Mouse (Mus musculus): Measurements from ENCODE around the gene Plcb2. TPM values are rescaled to one million over a fixed set of nuclear protein-coding genes. Genes with fewer than 3 reads are reported as not detected.

Gene Plcb2
- polyA plus RNA-seq, 1 experiment from 2014 or later: 0.36 TPM

DNA sequence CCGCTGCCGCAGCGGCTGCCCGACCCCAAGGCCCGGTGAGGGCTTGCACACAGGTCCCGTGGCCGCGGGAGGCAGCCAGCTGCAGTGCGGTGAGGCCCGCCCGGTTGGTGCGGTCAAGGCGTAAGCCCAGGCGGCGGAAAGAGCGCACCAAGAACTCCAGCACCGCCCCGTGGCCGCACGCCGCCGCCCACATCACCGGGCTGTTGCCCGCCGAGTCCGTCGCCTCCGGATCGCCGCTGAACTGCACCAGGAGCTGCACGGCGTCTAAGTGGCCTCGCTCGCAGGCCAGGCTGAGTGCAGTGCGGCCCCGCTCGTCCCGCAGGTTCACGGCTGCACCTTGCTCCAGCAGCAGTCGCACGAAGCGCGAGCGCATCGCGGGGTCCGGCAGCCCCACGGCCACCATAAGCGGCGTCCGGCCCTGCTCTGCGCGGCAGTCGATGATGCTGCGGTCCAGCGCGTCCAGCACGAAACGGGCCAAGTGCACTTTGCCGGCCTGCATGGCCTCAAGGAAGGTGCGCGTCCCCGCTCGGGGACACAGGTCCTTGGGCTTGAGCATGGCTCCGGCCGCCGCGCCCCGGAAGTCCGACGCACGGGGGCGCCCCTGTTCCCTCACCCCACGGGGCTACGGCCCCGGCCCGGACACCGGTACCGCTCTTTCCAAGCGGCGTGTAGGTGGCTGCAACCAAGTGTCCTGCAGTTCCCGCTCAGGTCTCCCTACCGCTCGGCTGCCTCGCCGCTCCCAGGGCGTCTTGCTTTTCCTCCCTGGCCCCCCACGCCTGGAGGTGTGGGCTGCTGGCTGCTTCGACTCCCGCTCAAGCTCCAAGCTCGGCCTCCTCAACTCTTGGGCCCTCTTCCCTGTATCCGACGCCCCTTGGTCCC, 25.1 kb downstream of the Plcb2 start:
- under 1% methylated on average over 93 of the region's 93 CpGs for WGBS
- DNase-seq (ENCODE audit: low spot score): peak; percentile 76
- Histone ChIP-seq H3K4me3 (peak overlapping the region; percentile 50), H3K36me3 (no peaks in the 10 kb centered on the region), H3K27ac (peak overlapping the region; percentile 47), H3K27me3 (ENCODE audit: low read depth, poor library complexity, severe bottlenecking) (peaks cover 99% of the 10 kb centered on the region), H3K4me1 (peaks cover 45% of the 10 kb centered on the region), H3K9me3 (replicated peaks) (no peaks in the 10 kb centered on the region)

DNA sequence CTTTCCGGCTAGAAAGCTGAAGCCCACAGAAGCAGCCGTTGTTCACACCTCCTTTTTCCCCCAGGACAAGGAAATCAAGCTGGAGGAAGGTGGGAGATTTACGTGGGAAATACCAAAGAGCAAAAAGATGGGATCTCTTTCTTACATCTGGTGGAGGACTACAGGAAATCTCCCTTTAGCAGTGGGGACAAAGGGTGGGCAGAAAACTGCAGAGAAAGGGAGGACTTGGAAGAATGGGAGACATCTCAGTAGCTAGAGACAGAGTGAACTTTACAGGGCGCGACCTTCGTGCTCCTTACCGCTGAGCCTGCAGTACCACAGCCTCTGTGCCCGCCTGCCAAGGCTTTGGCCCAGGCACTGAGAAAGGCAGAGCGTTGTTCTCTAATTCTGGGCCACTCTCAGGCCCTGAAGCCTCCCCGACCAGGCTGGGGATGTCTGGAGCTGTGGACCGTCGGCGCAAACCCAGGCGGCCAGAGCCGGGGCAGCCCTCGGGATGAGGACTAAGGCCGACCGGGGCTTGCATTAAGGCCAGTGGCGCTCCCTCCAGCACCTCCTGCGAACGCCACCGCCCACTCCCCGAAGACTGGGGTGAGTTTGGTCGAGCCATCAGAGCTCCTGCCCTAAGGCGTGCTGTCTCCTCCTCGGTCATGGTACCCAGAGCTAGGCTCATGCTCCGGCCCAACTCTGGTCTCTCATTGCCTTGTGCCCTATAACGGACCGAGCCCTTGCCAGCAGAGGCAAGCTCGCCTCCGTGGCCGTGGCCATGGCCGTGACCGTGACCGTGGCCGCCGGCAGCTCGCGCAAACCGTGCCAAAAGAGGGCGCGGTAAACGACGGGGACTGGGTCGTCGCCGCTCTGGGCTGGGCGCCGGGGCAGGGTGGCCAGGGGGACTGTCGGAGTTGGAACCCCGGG, 26.0 kb downstream of the Plcb2 start:
- peak; percentile 62 for DNase-seq (ENCODE audit: low spot score)
- Histone ChIP-seq H3K4me3 (peak overlapping the region; percentile 50), H3K36me3 (no peaks in the 10 kb centered on the region), H3K4me1 (peaks cover 43% of the 10 kb centered on the region), H3K27ac (no peak overlapping the region), H3K27me3 (ENCODE audit: low read depth, poor library complexity, severe bottlenecking) (peaks cover 99% of the 10 kb centered on the region), H3K9me3 (replicated peaks) (no peaks in the 10 kb centered on the region)
- 2% methylated on average over 51 of the region's 51 CpGs for WGBS

- Histone ChIP-seq H3K36me3 (no peaks in the 10 kb centered on the region), H3K4me1 (peaks cover 37% of the 10 kb centered on the region), H3K9me3 (replicated peaks) (no peaks in the 10 kb centered on the region), H3K4me3 (0 out of 2 replicates have a peak overlapping the region, but pooled peaks have one; percentile 36), H3K27ac (no peak overlapping the region), H3K27me3 (ENCODE audit: low read depth, poor library complexity, severe bottlenecking) (peaks cover 99% of the 10 kb centered on the region)
- no peak for DNase-seq (ENCODE audit: low spot score)
- 2% methylated on average over 5 of the region's 5 CpGs for WGBS
These were observed 27.1 kb downstream of the Plcb2 start for GRCm38 (mm10) chr2:118701161-118701560.

- peak; percentile 92 for DNase-seq (ENCODE audit: low spot score)
- no peaks in the 10 kb centered on the region for H3K9me3 ChIP-seq (replicated peaks)
- peaks cover 36% of the 10 kb centered on the region for H3K4me1 ChIP-seq
- no peaks in the 10 kb centered on the region for H3K36me3 ChIP-seq
- 1% methylated on average over 32 of the region's 32 CpGs for WGBS
- H3K4me3 ChIP-seq: peak overlapping the region; percentile 36
- H3K27ac ChIP-seq: no peak overlapping the region
- H3K27me3 ChIP-seq (ENCODE audit: low read depth, poor library complexity, severe bottlenecking): peaks cover 99% of the 10 kb centered on the region
These were observed 27.8 kb downstream of the Plcb2 start for GRCm38 (mm10) chr2:118700179-118701062.

GRCm38 (mm10) chr2:118697955-118698354, 30.3 kb downstream of the Plcb2 start:
- Histone ChIP-seq H3K9me3 (replicated peaks) (no peaks in the 10 kb centered on the region), H3K36me3 (no peaks in the 10 kb centered on the region), H3K27me3 (ENCODE audit: low read depth, poor library complexity, severe bottlenecking) (peaks cover 98% of the 10 kb centered on the region), H3K4me3 (no peak overlapping the region), H3K27ac (no peak overlapping the region), H3K4me1 (peaks cover 20% of the 10 kb centered on the region)
- DNase-seq (ENCODE audit: low spot score): no peak
- WGBS: 30% methylated on average over 7 of the region's 7 CpGs

GRCm38 (mm10) chr2:118697311-118697877, 30.8 kb downstream of the Plcb2 start:
- H3K27me3 ChIP-seq (ENCODE audit: low read depth, poor library complexity, severe bottlenecking): peaks cover 97% of the 10 kb centered on the region
- no peak for DNase-seq (ENCODE audit: low spot score)
- H3K4me1 ChIP-seq: peaks cover 15% of the 10 kb centered on the region
- WGBS: 32% methylated on average over 5 of the region's 5 CpGs
- H3K36me3 ChIP-seq: no peaks in the 10 kb centered on the region
- no peak overlapping the region for H3K27ac ChIP-seq
- H3K9me3 ChIP-seq (replicated peaks): no peaks in the 10 kb centered on the region
- H3K4me3 ChIP-seq: no peak overlapping the region

DNA sequence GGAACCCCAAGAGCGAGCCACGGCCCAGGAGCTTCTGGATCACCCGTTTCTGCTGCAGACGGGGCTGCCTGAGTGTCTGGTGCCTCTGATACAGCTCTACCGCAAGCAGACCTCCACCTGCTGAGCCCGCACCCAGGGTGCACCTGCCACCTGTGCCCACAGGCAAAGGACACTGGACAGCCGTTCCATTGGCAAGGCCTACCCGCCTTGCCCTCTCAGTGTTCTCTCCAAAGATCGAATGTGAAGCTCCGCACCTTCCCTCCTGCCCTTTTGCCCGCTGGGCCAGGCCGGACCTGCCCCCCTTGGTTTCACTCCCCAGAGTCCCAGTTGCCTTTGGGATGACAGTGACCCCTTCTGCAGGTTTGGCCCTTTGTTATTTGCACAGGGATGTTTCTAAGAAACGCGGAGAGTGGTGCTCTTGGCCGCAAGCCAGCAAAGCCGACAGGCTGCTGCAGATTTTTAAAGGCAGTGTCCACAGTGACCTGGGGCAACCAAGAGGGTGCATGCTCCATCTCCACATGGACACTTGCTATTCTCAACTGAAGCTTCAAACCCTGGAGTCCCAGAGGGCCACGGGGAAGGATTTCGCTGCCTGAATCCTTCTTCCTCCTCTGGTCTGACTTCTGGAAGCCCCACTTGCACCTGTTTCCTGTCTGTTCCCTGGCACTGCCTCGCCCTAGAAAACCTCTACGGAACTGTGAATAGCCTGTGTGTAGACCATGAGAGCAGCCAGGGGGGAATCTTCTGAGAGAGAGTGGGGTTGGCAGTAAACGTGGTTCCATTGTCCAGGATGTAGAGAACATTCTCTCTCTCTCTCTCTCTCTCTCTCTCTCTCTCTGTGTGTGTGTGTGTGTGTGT, 31.6 kb downstream of the Plcb2 start:
- DNase-seq (ENCODE audit: low spot score): no peak
- no peak overlapping the region for H3K27ac ChIP-seq
- H3K27me3 ChIP-seq (ENCODE audit: low read depth, poor library complexity, severe bottlenecking): peaks cover 97% of the 10 kb centered on the region
- 54% methylated on average over 21 of the region's 21 CpGs for WGBS
- no peaks in the 10 kb centered on the region for H3K9me3 ChIP-seq (replicated peaks)
- H3K4me3 ChIP-seq: no peak overlapping the region
- H3K4me1 ChIP-seq: peaks cover 11% of the 10 kb centered on the region
- H3K36me3 ChIP-seq: no peaks in the 10 kb centered on the region

GRCm38 (mm10) chr2:118695677-118696232, 32.5 kb downstream of the Plcb2 start:
- Histone ChIP-seq H3K27ac (no peak overlapping the region), H3K27me3 (ENCODE audit: low read depth, poor library complexity, severe bottlenecking) (peaks cover 89% of the 10 kb centered on the region), H3K36me3 (no peaks in the 10 kb centered on the region), H3K4me3 (no peak overlapping the region), H3K4me1 (peaks cover 6% of the 10 kb centered on the region), H3K9me3 (replicated peaks) (no peaks in the 10 kb centered on the region)
- WGBS: 30% methylated on average over 11 of the region's 11 CpGs
- peak; percentile 68 for DNase-seq (ENCODE audit: low spot score)

GRCm38 (mm10) chr2:118693370-118693966, 34.8 kb downstream of the Plcb2 start:
- H3K4me1 ChIP-seq: no peaks in the 10 kb centered on the region
- 89% methylated on average over 19 of the region's 19 CpGs for WGBS
- H3K27me3 ChIP-seq (ENCODE audit: low read depth, poor library complexity, severe bottlenecking): peaks cover 83% of the 10 kb centered on the region
- H3K27ac ChIP-seq: no peak overlapping the region
- no peak for DNase-seq (ENCODE audit: low spot score)
- no peak overlapping the region for H3K4me3 ChIP-seq
- H3K9me3 ChIP-seq (replicated peaks): no peaks in the 10 kb centered on the region
- no peaks in the 10 kb centered on the region for H3K36me3 ChIP-seq

DNA sequence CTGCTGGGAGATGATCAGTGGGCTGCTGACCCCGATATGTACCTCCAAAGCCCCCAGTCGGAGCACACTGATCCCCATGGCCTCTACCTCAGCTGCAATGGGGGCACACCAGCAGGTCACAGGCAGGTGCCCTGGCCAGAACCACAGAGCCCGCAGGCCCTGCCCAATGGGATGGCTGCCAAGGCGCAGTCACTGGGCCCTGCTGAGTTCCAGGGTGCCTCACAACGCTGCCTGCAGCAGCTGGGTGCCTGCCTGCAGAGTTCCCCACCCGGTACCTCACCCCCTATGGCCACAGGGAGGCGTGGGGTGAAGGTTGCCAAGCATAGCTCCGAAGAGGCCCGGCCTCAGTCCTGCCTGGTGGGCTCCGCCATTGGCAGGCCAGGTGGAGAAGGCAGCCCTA, 38.4 kb downstream of the Plcb2 start:
- Histone ChIP-seq H3K27ac (no peak overlapping the region), H3K27me3 (ENCODE audit: low read depth, poor library complexity, severe bottlenecking) (peaks cover 48% of the 10 kb centered on the region), H3K4me1 (no peaks in the 10 kb centered on the region), H3K36me3 (no peaks in the 10 kb centered on the region), H3K4me3 (no peak overlapping the region), H3K9me3 (replicated peaks) (no peaks in the 10 kb centered on the region)
- WGBS: 79% methylated on average over 10 of the region's 10 CpGs
- no peak for DNase-seq (ENCODE audit: low spot score)

DNA sequence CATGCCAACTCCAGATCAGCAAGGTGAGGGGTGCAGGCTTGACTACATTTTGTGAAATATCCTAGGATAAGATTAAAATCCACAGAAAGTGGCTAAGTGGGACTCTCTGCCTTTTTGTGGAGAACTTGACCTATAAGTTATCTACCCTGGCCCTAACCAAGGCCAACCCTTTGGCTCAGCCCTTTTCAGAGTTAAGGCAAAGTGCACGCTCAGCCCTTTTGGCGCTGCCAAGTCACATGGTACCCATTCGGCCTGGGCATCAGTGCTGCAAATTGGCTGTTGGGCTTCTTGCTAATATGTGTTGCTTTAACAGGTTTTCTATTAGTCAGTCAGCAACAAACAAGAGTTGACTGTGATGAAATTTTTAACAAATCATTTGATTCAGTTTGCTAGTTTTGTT, 40.4 kb downstream of the Plcb2 start:
- Histone ChIP-seq H3K27me3 (ENCODE audit: low read depth, poor library complexity, severe bottlenecking) (peaks cover 34% of the 10 kb centered on the region; the same call in 1 of the 2 replicates), H3K4me3 (no peak overlapping the region), H3K36me3 (no peaks in the 10 kb centered on the region), H3K4me1 (0 out of 2 replicates have a peak, but pooled peaks cover 2% of the 10 kb centered on the region), H3K27ac (no peak overlapping the region), H3K9me3 (replicated peaks) (no peaks in the 10 kb centered on the region)
- 92% methylated on average over 3 of the region's 3 CpGs for WGBS
- DNase-seq (ENCODE audit: low spot score): no peak
